Mouse (Mus musculus): ENCODE measurements around the gene Lingo1. TPM values are rescaled to one million over a fixed set of nuclear protein-coding genes. Genes with fewer than 3 reads are reported as not detected.

The Lingo1 gene
- total and polyA plus RNA-seq, 2 experiments: under 0.01 to 0.27 TPM

GRCm38 (mm10) chr9:56651586-56651985 is 144.7 kb downstream of the Lingo1 start:
- H3K27ac ChIP-seq (replicated peaks; ENCODE audit: insufficient read depth, low read depth, low read length): no peak overlapping the region
- no peaks in the 10 kb centered on the region for H3K27me3 ChIP-seq (ENCODE audit: control insufficient read depth, insufficient read depth, low read length)
- DNase-seq (ENCODE audit: extremely low read depth, low read depth, low spot score): no peak
- no peak overlapping the region for H3K4me3 ChIP-seq (ENCODE audit: insufficient read depth, low read depth, low read length)
- WGBS: 39% methylated on average over 2 of the region's 2 CpGs
- H3K4me1 ChIP-seq (ENCODE audit: control insufficient read depth, insufficient read depth, low read length): no peaks in the 10 kb centered on the region
- TF ChIP-seq POLR2A (IDR thresholded peaks at IDR 0.05; ENCODE audit: extremely low read depth, insufficient read depth, low read length) (no peak), CTCF (IDR thresholded peaks at IDR 0.05; ENCODE audit: low read depth, low read length) (no peak)
- no peaks in the 10 kb centered on the region for H3K36me3 ChIP-seq (ENCODE audit: control insufficient read depth, insufficient read depth, low read length)
- H3K9ac ChIP-seq (ENCODE audit: low read depth, low read length): no peak overlapping the region
- no peaks in the 10 kb centered on the region for H3K79me2 ChIP-seq (ENCODE audit: control insufficient read depth, insufficient read depth, low read length)

DNA sequence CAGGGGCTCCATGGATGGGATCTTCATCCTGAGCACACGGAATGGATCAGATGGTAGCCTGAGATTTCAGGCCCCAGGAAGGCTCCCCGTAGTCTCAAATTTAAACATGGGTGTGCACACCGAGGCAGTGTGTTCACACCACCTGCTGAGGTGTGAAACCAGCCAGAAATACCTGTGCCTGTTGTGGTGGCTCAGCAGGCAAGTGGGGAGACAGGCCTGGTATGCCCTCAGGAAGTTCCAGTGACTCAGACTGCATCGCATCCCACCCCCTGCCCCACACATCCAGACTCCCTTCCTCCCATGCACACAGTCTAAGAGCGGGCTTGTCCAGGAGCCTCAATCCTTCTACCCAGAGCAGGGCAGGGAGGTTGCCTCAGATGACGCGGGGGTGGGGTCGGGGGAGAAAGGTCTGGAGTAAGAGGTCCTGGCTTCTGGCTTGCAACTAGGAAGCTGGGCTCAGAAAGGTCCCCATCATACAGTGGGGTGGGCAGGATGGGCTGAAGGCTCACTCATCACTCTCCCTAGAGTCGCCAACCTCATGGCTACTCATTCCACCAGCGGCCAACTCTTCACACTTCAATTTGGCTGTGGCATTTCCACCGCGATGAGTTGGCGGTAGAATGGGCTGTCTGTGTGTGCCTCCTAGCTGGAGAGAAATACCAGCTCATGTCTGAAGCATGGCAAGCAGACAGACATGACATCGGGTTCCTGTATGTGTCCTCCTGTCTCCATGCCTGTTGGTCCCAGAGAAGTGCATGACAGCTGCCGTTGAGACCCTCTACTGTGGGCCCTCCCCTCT is 149.8 kb downstream of the Lingo1 start:
- Histone ChIP-seq H3K36me3 (ENCODE audit: control insufficient read depth, insufficient read depth, low read length) (no peaks in the 10 kb centered on the region), H3K27ac (replicated peaks; ENCODE audit: insufficient read depth, low read depth, low read length) (no peak overlapping the region), H3K9ac (ENCODE audit: low read depth, low read length) (no peak overlapping the region), H3K4me3 (ENCODE audit: insufficient read depth, low read depth, low read length) (no peak overlapping the region), H3K27me3 (ENCODE audit: control insufficient read depth, insufficient read depth, low read length) (no peaks in the 10 kb centered on the region), H3K79me2 (ENCODE audit: control insufficient read depth, insufficient read depth, low read length) (no peaks in the 10 kb centered on the region), H3K4me1 (ENCODE audit: control insufficient read depth, insufficient read depth, low read length) (no peaks in the 10 kb centered on the region)
- 81% methylated on average over 15 of the region's 15 CpGs for WGBS
- TF ChIP-seq POLR2A (IDR thresholded peaks at IDR 0.05; ENCODE audit: extremely low read depth, insufficient read depth, low read length) (no peak), CTCF (IDR thresholded peaks at IDR 0.05; ENCODE audit: low read depth, low read length) (no peak)
- DNase-seq (ENCODE audit: extremely low read depth, low read depth, low spot score): no peak

- Histone ChIP-seq H3K4me1 (ENCODE audit: control insufficient read depth, insufficient read depth, low read length) (no peaks in the 10 kb centered on the region), H3K79me2 (ENCODE audit: control insufficient read depth, insufficient read depth, low read length) (no peaks in the 10 kb centered on the region), H3K9ac (ENCODE audit: low read depth, low read length) (no peak overlapping the region), H3K36me3 (ENCODE audit: control insufficient read depth, insufficient read depth, low read length) (no peaks in the 10 kb centered on the region), H3K27me3 (ENCODE audit: control insufficient read depth, insufficient read depth, low read length) (no peaks in the 10 kb centered on the region), H3K27ac (replicated peaks; ENCODE audit: insufficient read depth, low read depth, low read length) (no peak overlapping the region), H3K4me3 (ENCODE audit: insufficient read depth, low read depth, low read length) (no peak overlapping the region)
- TF ChIP-seq CTCF (IDR thresholded peaks at IDR 0.05; ENCODE audit: low read depth, low read length) (no peak), POLR2A (IDR thresholded peaks at IDR 0.05; ENCODE audit: extremely low read depth, insufficient read depth, low read length) (no peak)
- 81% methylated on average over 5 of the region's 5 CpGs for WGBS
- DNase-seq (ENCODE audit: extremely low read depth, low read depth, low spot score): no peak
Measured at GRCm38 (mm10) chr9:56643474-56643873, 152.8 kb downstream of the Lingo1 start.

DNA sequence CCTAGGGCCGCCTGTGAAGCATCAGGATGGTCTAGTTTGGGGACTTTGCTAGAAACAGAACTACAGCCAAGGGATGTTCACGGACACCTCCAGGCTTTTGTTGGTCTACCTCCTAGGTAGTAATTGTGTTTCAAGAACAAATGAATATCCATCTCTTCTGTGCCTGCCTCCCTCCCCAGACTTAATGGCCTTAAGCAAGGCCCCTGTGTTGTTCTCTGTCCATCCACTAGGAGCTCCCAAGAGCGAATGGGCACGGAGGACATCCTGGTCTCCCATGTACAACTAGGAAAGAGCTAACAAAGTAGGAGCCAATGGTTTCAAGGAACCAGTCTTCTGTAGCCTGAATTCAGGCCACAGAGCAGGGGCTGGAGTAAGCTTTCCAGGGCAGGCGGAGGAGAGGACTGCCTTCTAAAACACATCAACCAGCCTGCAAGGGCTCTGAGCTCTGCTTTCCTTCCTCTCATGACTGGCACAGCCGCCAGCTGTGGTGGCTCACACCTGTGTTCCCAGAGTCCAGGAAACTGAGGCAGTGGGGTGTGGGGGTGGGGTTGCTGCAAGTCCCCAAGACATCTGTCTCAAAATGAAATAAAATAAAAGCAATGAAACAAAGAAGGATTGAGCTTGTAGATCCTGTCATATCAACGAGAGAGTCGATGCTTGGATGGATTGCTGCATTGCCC is 157.9 kb downstream of the Lingo1 start:
- 61% methylated on average over 8 of the region's 8 CpGs for WGBS
- peaks cover 19% of the 10 kb centered on the region for H3K27me3 ChIP-seq (ENCODE audit: control insufficient read depth, insufficient read depth, low read length)

GRCm38 (mm10) chr9:56637403-56637857 is 158.8 kb downstream of the Lingo1 start:
- Histone ChIP-seq H3K36me3 (ENCODE audit: control insufficient read depth, insufficient read depth, low read length) (no peaks in the 10 kb centered on the region), H3K4me3 (ENCODE audit: insufficient read depth, low read depth, low read length) (no peak overlapping the region), H3K27me3 (ENCODE audit: control insufficient read depth, insufficient read depth, low read length) (peaks cover 20% of the 10 kb centered on the region), H3K79me2 (ENCODE audit: control insufficient read depth, insufficient read depth, low read length) (no peaks in the 10 kb centered on the region), H3K4me1 (ENCODE audit: control insufficient read depth, insufficient read depth, low read length) (no peaks in the 10 kb centered on the region), H3K9ac (ENCODE audit: low read depth, low read length) (no peak overlapping the region), H3K27ac (replicated peaks; ENCODE audit: insufficient read depth, low read depth, low read length) (no peak overlapping the region)
- DNase-seq (ENCODE audit: extremely low read depth, low read depth, low spot score): no peak
- 6% methylated on average over 29 of the region's 29 CpGs for WGBS
- no peak for TF ChIP-seq CTCF (IDR thresholded peaks at IDR 0.05; ENCODE audit: low read depth, low read length)
- TF ChIP-seq POLR2A (IDR thresholded peaks at IDR 0.05; ENCODE audit: extremely low read depth, insufficient read depth, low read length): no peak

More for the DNA sequence above, 157.9 kb downstream of the Lingo1 start:
- no peak overlapping the region for H3K4me3 ChIP-seq (ENCODE audit: insufficient read depth, low read depth, low read length)
- TF ChIP-seq POLR2A (IDR thresholded peaks at IDR 0.05; ENCODE audit: extremely low read depth, insufficient read depth, low read length) (no peak), CTCF (IDR thresholded peaks at IDR 0.05; ENCODE audit: low read depth, low read length) (peak; percentile 55; the same call in 1 of the 2 replicates)
- no peak overlapping the region for H3K9ac ChIP-seq (ENCODE audit: low read depth, low read length)
- H3K79me2 ChIP-seq (ENCODE audit: control insufficient read depth, insufficient read depth, low read length): no peaks in the 10 kb centered on the region
- no peak overlapping the region for H3K27ac ChIP-seq (replicated peaks; ENCODE audit: insufficient read depth, low read depth, low read length)
- H3K36me3 ChIP-seq (ENCODE audit: control insufficient read depth, insufficient read depth, low read length): no peaks in the 10 kb centered on the region
- no peaks in the 10 kb centered on the region for H3K4me1 ChIP-seq (ENCODE audit: control insufficient read depth, insufficient read depth, low read length)
- no peak for DNase-seq (ENCODE audit: extremely low read depth, low read depth, low spot score)

Measured in liver, adult 2 months (tissue).